Mouse (Mus musculus): ENCODE measurements around the gene Fra10ac1. TPM values are rescaled to one million over a fixed set of nuclear protein-coding genes. Genes with fewer than 3 reads are reported as not detected.

The Fra10ac1 gene
- total and polyA plus RNA-seq, 2 experiments from 2014 or later = 4.9 to 31.4 TPM

GRCm38 (mm10) chr19:38161648-38162354 is 62.2 kb downstream of the Fra10ac1 start:
- Histone ChIP-seq H3K9me3 (ENCODE audit: low read length) (no peaks in the 10 kb centered on the region), H3K36me3 (ENCODE audit: insufficient read depth, low read length) (no peaks in the 10 kb centered on the region), H3K9ac (replicated peaks; ENCODE audit: low read length, poor library complexity, severe bottlenecking) (no peak overlapping the region), H3K4me3 (ENCODE audit: low read depth, low read length) (no peak overlapping the region), H3K4me1 (ENCODE audit: insufficient read depth, low read length) (no peaks in the 10 kb centered on the region), H3K4me2 (ENCODE audit: low read depth, low read length, poor library complexity, severe bottlenecking) (no peak overlapping the region), H3K27me3 (ENCODE audit: insufficient read depth, low read length) (no peaks in the 10 kb centered on the region), H3K27ac (ENCODE audit: low read depth, low read length) (no peak overlapping the region)
- WGBS = 95% methylated on average over 21 of the region's 21 CpGs
- ATAC-seq (ENCODE audit: low FRiP score) = no peak
- no peak for DNase-seq (ENCODE audit: low spot score)
- no peak for TF ChIP-seq CTCF (IDR thresholded peaks at IDR 0.05)

GRCm38 (mm10) chr19:38156243-38156642 is 67.7 kb downstream of the Fra10ac1 start:
- DNase-seq (ENCODE audit: low spot score) (no peak), ATAC-seq (ENCODE audit: low FRiP score) (no peak)
- Histone ChIP-seq H3K4me3 (ENCODE audit: low read depth, low read length) (no peak overlapping the region), H3K27me3 (ENCODE audit: insufficient read depth, low read length) (no peaks in the 10 kb centered on the region), H3K9me3 (ENCODE audit: low read length) (no peaks in the 10 kb centered on the region), H3K27ac (ENCODE audit: low read depth, low read length) (no peak overlapping the region), H3K4me2 (ENCODE audit: low read depth, low read length, poor library complexity, severe bottlenecking) (no peak overlapping the region), H3K9ac (replicated peaks; ENCODE audit: low read length, poor library complexity, severe bottlenecking) (no peak overlapping the region), H3K4me1 (ENCODE audit: insufficient read depth, low read length) (no peaks in the 10 kb centered on the region), H3K36me3 (ENCODE audit: insufficient read depth, low read length) (no peaks in the 10 kb centered on the region)
- WGBS = 100% methylated on average over 1 of the region's 1 CpGs
- TF ChIP-seq CTCF (IDR thresholded peaks at IDR 0.05) = no peak

- H3K4me2 ChIP-seq (ENCODE audit: low read depth, low read length, poor library complexity, severe bottlenecking) = no peak overlapping the region
- H3K4me1 ChIP-seq (ENCODE audit: insufficient read depth, low read length) = no peaks in the 10 kb centered on the region
- TF ChIP-seq CTCF (IDR thresholded peaks at IDR 0.05) = no peak
- H3K27me3 ChIP-seq (ENCODE audit: insufficient read depth, low read length) = no peaks in the 10 kb centered on the region
- H3K4me3 ChIP-seq (ENCODE audit: low read depth, low read length) = no peak overlapping the region
- no peak overlapping the region for H3K9ac ChIP-seq (replicated peaks; ENCODE audit: low read length, poor library complexity, severe bottlenecking)
- no peak for ATAC-seq (ENCODE audit: low FRiP score)
- WGBS = 73% methylated on average over 4 of the region's 4 CpGs
- no peak overlapping the region for H3K27ac ChIP-seq (ENCODE audit: low read depth, low read length)
- H3K36me3 ChIP-seq (ENCODE audit: insufficient read depth, low read length) = no peaks in the 10 kb centered on the region
- no peak for DNase-seq (ENCODE audit: low spot score)
- no peaks in the 10 kb centered on the region for H3K9me3 ChIP-seq (ENCODE audit: low read length)
Measured at GRCm38 (mm10) chr19:38143540-38144271, 80.2 kb downstream of the Fra10ac1 start.

Other genes with a start within 250 kb of the Fra10ac1 start
- gene Myof, start 180.6 kb downstream of the Fra10ac1 start, total RNA-seq (2014; rRNA removed) = 5.4 and 6.5 TPM in 2 replicates
- 1.9 and 2.1 TPM in 2 replicates for gene Myof, start 180.6 kb downstream of the Fra10ac1 start, polyA plus RNA-seq (2015; fragmentation: Nextera tagmentation; extraction: Ambion mirVana)
- gene Cep55, start 169.1 kb downstream of the Fra10ac1 start, total RNA-seq (2014; rRNA removed) = 1.3 and 2.3 TPM in 2 replicates
- 0.88 and 0.90 TPM in 2 replicates for gene Cep55, start 169.1 kb downstream of the Fra10ac1 start, polyA plus RNA-seq (2015; fragmentation: Nextera tagmentation; extraction: Ambion mirVana)
- 0.16 TPM in 1 of 2 replicates, not detected in the other for gene Ffar4, start 127.1 kb downstream of the Fra10ac1 start, total RNA-seq (2014; rRNA removed)
- gene Ffar4, start 127.1 kb downstream of the Fra10ac1 start, polyA plus RNA-seq (2015; fragmentation: Nextera tagmentation; extraction: Ambion mirVana) = 0.12 and 0.51 TPM in 2 replicates
- 0.47 and 11.1 TPM in 2 replicates for gene Rbp4, start 98.9 kb downstream of the Fra10ac1 start, total RNA-seq (2014; rRNA removed)
- gene Rbp4, start 98.9 kb downstream of the Fra10ac1 start, polyA plus RNA-seq (2015; fragmentation: Nextera tagmentation; extraction: Ambion mirVana) = 7.8 and 10.1 TPM in 2 replicates
- 0.09 TPM in 1 of 2 replicates, not detected in the other for gene Pde6c, start 91.4 kb downstream of the Fra10ac1 start, total RNA-seq (2014; rRNA removed)
- gene Pde6c, start 91.4 kb downstream of the Fra10ac1 start, polyA plus RNA-seq (2015; fragmentation: Nextera tagmentation; extraction: Ambion mirVana) = 0.19 TPM in 1 of 2 replicates, not detected in the other
- gene Lgi1, start 40.4 kb upstream of the Fra10ac1 start, total RNA-seq (2014; rRNA removed) = 27.0 and 32.8 TPM in 2 replicates
- 22.5 and 28.3 TPM in 2 replicates for gene Lgi1, start 40.4 kb upstream of the Fra10ac1 start, polyA plus RNA-seq (2015; fragmentation: Nextera tagmentation; extraction: Ambion mirVana)
- gene Slc35g1, start 171.8 kb upstream of the Fra10ac1 start, total RNA-seq (2014; rRNA removed) = 2.5 and 3.4 TPM in 2 replicates
- 0.93 and 1.4 TPM in 2 replicates for gene Slc35g1, start 171.8 kb upstream of the Fra10ac1 start, polyA plus RNA-seq (2015; fragmentation: Nextera tagmentation; extraction: Ambion mirVana)